Mouse (Mus musculus): ENCODE data around the gene Dnajc13. TPM values are rescaled to one million over a fixed set of nuclear protein-coding genes. Genes with fewer than 3 reads are reported as not detected.

The Dnajc13 gene
- polyA plus RNA-seq, 2 experiments, result 7.0 to 15.6 TPM

DNA sequence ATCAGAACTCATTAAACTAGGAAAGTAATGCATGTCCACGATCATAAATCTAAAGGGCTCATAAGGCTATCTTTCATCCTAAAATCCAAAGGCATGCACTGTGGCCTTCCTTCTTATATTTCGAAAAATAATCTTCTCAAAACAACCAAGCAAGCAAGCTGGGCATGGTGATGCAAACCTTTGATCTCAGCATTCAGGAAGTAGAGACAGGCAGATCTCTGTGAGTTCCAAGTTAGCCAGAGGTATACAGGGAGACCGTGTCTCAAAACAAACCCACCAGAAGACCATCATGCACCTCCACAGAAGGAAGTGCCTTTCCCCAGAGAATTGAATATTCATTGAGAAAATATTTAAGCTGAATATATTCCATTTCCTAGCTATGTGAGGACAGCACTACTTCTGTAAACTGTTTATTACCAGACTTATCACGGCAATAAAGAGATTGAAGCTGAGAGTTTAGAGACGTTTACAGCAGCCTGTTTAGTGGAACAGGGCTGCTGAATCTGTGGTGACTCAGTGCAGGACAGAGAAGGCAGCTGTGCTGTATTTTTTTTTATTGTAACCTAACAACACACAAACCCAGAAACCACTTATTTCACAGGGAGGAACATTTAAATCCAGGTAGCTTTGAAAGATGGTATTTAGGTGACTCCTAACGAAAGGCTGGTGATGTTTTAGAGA lies 15.3 kb downstream of the Dnajc13 start:
- DNase-seq (ENCODE audit: low read depth in 3 of 3, low spot score in 3 of 3), result no peak

DNA sequence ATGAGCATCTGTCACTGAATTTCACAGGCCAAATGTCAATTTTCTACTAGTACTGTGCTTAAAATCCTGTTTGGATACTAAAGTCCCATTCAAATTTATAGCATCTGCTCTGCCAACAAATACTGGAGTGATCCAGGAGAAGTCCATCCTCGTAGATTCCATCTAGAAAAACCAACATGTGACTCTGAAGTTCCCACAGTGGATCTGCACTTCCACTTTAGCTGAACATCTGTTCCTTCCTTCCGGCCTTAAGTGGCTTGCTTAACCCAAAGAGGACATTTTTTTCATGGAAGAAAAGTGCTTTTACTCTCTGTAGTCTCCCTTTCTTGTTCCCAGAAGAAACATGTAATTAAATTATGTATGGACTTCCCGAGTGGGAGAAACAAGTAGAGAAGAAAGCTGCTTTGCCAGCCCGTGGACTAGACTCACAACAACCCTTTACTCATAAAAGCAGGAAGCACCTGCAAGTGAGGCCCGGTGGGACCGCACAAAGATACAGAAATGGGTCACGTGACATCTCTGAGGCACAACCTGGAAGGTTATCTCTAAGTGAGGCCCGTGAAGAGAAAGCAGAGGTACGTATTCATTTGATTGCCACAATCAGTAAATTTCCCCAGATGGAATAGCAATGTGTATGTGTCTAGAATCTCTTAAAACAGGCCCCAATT lies 18.8 kb downstream of the Dnajc13 start:
- no peaks in the 10 kb centered on the region for H3K36me3 ChIP-seq (replicated peaks; ENCODE audit: control insufficient read depth, insufficient read depth, low read depth)
- H3K4me1 ChIP-seq (replicated peaks; ENCODE audit: control insufficient read depth in 2 of 2, insufficient read depth in 2 of 2, low read length in 1 of 2), result no peaks in the 10 kb centered on the region
- H3K9me3 ChIP-seq (ENCODE audit: control insufficient read depth, low read length), result no peaks in the 10 kb centered on the region
- H3K4me3 ChIP-seq (ENCODE audit: insufficient read depth in 1 of 2, low read depth in 2 of 2, low read length in 2 of 2), result no peak overlapping the region
- 38% methylated on average over 9 of the region's 9 CpGs for WGBS (ENCODE audit: insufficient replicate concordance)
- H3K9ac ChIP-seq (replicated peaks), result no peak overlapping the region
- no peak overlapping the region for H3K4me2 ChIP-seq (ENCODE audit: low read depth)
- TF ChIP-seq EP300 (IDR thresholded peaks at IDR 0.05; ENCODE audit: low read depth) (no peak), CTCF (IDR thresholded peaks at IDR 0.05; ENCODE audit: low read depth) (no peak)
- no peak overlapping the region for H3K27ac ChIP-seq
- no peaks in the 10 kb centered on the region for H3K27me3 ChIP-seq (ENCODE audit: control insufficient read depth, insufficient read depth, low read length)
- DNase-seq (ENCODE audit: low read depth in 3 of 3, low spot score in 3 of 3) (no peak), ATAC-seq (ENCODE audit: insufficient read depth) (no peak)

More for the DNA sequence above, 15.3 kb downstream of the Dnajc13 start:
- Histone ChIP-seq H3K9ac (replicated peaks) (no peak overlapping the region), H3K4me1 (replicated peaks; ENCODE audit: control insufficient read depth in 2 of 2, insufficient read depth in 2 of 2, low read length in 1 of 2) (no peaks in the 10 kb centered on the region), H3K27me3 (ENCODE audit: control insufficient read depth, insufficient read depth, low read length) (no peaks in the 10 kb centered on the region), H3K9me3 (ENCODE audit: control insufficient read depth, low read length) (no peaks in the 10 kb centered on the region), H3K4me3 (ENCODE audit: insufficient read depth in 1 of 2, low read depth in 2 of 2, low read length in 2 of 2) (no peak overlapping the region), H3K36me3 (replicated peaks; ENCODE audit: control insufficient read depth, insufficient read depth, low read depth) (no peaks in the 10 kb centered on the region), H3K4me2 (ENCODE audit: low read depth) (no peak overlapping the region), H3K27ac (no peak overlapping the region)
- TF ChIP-seq CTCF (IDR thresholded peaks at IDR 0.05; ENCODE audit: low read depth) (no peak), EP300 (IDR thresholded peaks at IDR 0.05; ENCODE audit: low read depth) (no peak)
- no peak for ATAC-seq (ENCODE audit: insufficient read depth)
- WGBS (ENCODE audit: insufficient replicate concordance), result 56% methylated on average over 6 of the region's 6 CpGs

DNA sequence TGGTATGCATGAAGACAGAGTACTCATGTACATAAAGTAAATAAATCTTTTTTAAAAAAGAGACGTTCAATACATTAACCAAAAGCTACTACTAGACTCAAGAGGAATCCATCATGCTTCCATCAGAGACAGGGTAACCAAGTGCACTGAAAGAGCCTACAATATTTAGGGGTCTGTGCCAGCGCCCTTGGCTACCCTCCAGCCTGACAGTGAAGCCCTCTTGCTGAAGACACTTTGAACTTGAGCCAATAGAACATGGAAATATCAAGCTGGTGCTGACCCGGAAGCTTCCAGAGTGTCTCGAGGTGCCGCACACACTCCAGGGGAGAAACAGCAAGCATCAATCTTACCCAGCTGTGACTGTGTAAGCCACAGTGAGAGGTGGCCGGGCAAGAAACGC lies 22.6 kb downstream of the Dnajc13 start:
- no peak overlapping the region for H3K27ac ChIP-seq
- TF ChIP-seq EP300 (IDR thresholded peaks at IDR 0.05; ENCODE audit: low read depth) (no peak), CTCF (IDR thresholded peaks at IDR 0.05; ENCODE audit: low read depth) (no peak)
- no peaks in the 10 kb centered on the region for H3K4me1 ChIP-seq (replicated peaks; ENCODE audit: control insufficient read depth in 2 of 2, insufficient read depth in 2 of 2, low read length in 1 of 2)
- H3K9ac ChIP-seq (replicated peaks), result no peak overlapping the region
- WGBS (ENCODE audit: insufficient replicate concordance), result 84% methylated on average over 7 of the region's 7 CpGs
- ATAC-seq (ENCODE audit: insufficient read depth), result no peak
- H3K36me3 ChIP-seq (replicated peaks; ENCODE audit: control insufficient read depth, insufficient read depth, low read depth), result no peaks in the 10 kb centered on the region; the same call in 1 of the 2 replicates
- no peaks in the 10 kb centered on the region for H3K9me3 ChIP-seq (ENCODE audit: control insufficient read depth, low read length)
- H3K27me3 ChIP-seq (ENCODE audit: control insufficient read depth, insufficient read depth, low read length), result no peaks in the 10 kb centered on the region
- DNase-seq (ENCODE audit: low read depth in 3 of 3, low spot score in 3 of 3), result no peak
- H3K4me3 ChIP-seq (ENCODE audit: insufficient read depth in 1 of 2, low read depth in 2 of 2, low read length in 2 of 2), result no peak overlapping the region
- H3K4me2 ChIP-seq (ENCODE audit: low read depth), result no peak overlapping the region

DNA sequence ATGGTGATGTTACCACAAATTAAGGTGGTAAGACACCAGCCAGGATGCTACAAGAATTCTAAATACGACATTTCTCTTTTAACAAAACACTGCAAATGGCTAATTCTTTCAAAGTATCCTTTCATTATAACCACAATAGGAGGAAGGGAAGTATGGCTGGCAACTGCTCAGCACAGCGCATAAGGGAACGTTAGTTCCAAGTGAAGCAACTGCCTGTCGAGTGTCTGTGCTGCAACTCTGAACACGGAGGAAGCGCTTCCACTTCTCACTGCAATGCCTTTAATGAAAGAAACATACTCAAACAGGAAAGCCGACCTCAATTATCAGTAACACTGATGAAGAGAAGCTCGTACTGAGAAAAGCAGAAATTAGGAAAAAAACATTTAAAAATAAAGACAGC lies 23.7 kb downstream of the Dnajc13 start:
- no peak overlapping the region for H3K27ac ChIP-seq
- TF ChIP-seq CTCF (IDR thresholded peaks at IDR 0.05; ENCODE audit: low read depth), result no peak
- no peak for TF ChIP-seq EP300 (IDR thresholded peaks at IDR 0.05; ENCODE audit: low read depth)
- DNase-seq (ENCODE audit: low read depth in 3 of 3, low spot score in 3 of 3), result no peak
- no peaks in the 10 kb centered on the region; the same call in 1 of the 2 replicates for H3K36me3 ChIP-seq (replicated peaks; ENCODE audit: control insufficient read depth, insufficient read depth, low read depth)
- H3K4me1 ChIP-seq (replicated peaks; ENCODE audit: control insufficient read depth in 2 of 2, insufficient read depth in 2 of 2, low read length in 1 of 2), result no peaks in the 10 kb centered on the region
- H3K9me3 ChIP-seq (ENCODE audit: control insufficient read depth, low read length), result no peaks in the 10 kb centered on the region
- no peak overlapping the region for H3K4me2 ChIP-seq (ENCODE audit: low read depth)
- no peak for ATAC-seq (ENCODE audit: insufficient read depth)
- H3K9ac ChIP-seq (replicated peaks), result no peak overlapping the region
- no peaks in the 10 kb centered on the region for H3K27me3 ChIP-seq (ENCODE audit: control insufficient read depth, insufficient read depth, low read length)
- no peak overlapping the region for H3K4me3 ChIP-seq (ENCODE audit: insufficient read depth in 1 of 2, low read depth in 2 of 2, low read length in 2 of 2)
- WGBS (ENCODE audit: insufficient replicate concordance), result 76% methylated on average over 8 of the region's 8 CpGs

DNA sequence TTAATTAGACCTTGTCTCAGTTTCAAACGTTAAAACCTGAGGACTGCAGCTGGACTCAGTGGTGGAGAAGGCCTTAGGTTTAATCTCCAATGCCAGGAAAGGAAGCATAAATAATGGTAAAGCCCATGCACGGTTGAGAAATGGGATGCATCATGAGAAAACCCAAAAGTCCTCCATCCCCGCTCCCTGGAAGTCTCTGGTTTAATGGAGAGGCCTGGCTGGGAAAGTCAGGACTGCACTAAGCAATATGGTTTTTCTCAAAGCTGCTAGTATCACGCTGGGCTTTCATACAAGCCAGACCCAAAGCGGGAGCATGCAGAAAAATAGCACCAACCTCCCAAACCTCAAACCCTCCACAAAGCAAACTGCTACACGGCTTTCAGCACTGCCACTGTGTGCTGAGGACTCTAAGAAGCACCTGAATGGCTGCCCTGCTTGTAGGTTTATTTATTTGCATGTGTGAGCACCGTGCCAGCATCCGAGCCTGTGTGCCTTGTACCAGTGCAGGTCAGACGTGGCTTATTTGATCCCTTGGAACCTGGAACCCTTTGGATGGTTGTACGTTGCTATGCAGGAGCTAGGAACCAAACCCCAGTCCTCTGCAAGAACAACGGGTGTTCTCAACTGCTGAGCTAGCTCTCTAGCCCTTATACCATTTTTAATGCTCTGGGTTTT lies 26.3 kb downstream of the Dnajc13 start:
- WGBS (ENCODE audit: insufficient replicate concordance), result 75% methylated on average over 11 of the region's 11 CpGs
- H3K36me3 ChIP-seq (replicated peaks; ENCODE audit: control insufficient read depth, insufficient read depth, low read depth), result peaks cover 3% of the 10 kb centered on the region
- no peaks in the 10 kb centered on the region for H3K4me1 ChIP-seq (replicated peaks; ENCODE audit: control insufficient read depth in 2 of 2, insufficient read depth in 2 of 2, low read length in 1 of 2)
- no peak overlapping the region for H3K4me2 ChIP-seq (ENCODE audit: low read depth)
- no peaks in the 10 kb centered on the region for H3K27me3 ChIP-seq (ENCODE audit: control insufficient read depth, insufficient read depth, low read length)
- no peaks in the 10 kb centered on the region for H3K9me3 ChIP-seq (ENCODE audit: control insufficient read depth, low read length)
- DNase-seq (ENCODE audit: low read depth in 3 of 3, low spot score in 3 of 3), result no peak
- H3K27ac ChIP-seq, result no peak overlapping the region
- no peak overlapping the region for H3K9ac ChIP-seq (replicated peaks)
- no peak for ATAC-seq (ENCODE audit: insufficient read depth)
- TF ChIP-seq CTCF (IDR thresholded peaks at IDR 0.05; ENCODE audit: low read depth) (no peak), EP300 (IDR thresholded peaks at IDR 0.05; ENCODE audit: low read depth) (no peak)
- no peak overlapping the region for H3K4me3 ChIP-seq (ENCODE audit: insufficient read depth in 1 of 2, low read depth in 2 of 2, low read length in 2 of 2)

Measured in liver, embryonic 14.5 days (tissue).